ENCODE assay signal across 8 mouse cellular contexts in the genomic region with DNA sequence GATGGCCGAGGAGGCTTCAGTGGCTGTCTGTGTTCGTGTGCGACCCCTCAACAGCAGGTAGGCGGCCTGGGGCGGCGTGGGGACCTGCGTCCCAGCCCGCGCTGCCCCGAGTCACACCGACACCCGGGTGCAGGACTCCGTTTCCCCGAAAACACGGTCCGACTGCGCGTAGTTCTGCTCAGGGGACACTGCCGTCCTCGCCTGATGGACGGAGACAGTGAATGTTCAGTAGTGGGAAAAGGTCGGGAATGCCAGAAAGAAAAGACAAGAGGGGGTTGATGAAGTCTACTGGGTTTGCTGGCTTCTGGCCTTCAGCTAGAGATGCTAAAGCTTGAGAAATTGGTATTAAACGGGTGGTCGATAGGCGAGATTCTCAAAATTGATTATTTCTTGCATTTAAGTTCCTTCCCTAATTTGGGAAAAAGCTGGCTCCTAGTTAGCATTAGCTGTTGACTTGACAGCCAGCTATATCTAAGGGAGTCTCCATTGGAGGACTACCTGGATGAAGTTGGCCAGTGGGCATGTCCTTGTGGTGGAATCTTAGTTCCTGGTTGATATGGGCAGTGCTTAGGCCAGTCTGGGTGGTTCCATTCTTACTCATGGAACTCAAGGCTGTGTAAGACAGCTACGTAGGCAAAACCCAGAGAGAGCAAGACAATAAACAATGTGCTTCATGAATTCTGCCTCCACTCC. TPM values are rescaled to one million over a fixed set of nuclear protein-coding genes. Genes with fewer than 3 reads are reported as not detected.
A peak's percentile ranks its signal among the peaks of the same experiment; 100 is the strongest.
DNase-seq lines count a peak whose midpoint lies in the region; ATAC-seq and TF ChIP-seq lines count a peak whose summit lies in the region.

No protein-coding gene starts in this region.

- H3K4me2 ChIP-seq in heart, embryonic 16.5 days (ENCODE audit: low read depth, low read length) = peak overlapping the region; percentile 82
- H3K4me2 ChIP-seq in forebrain, embryonic 12.5 days = peak overlapping the region; percentile 68
- H3K4me2 ChIP-seq in liver, embryonic 14.5 days (ENCODE audit: low read depth) = peak overlapping the region; percentile 89

- H3K27me3 ChIP-seq in heart, embryonic 16.5 days (ENCODE audit: control insufficient read depth, insufficient read depth, low read length) = no peaks in the 10 kb centered on the region
- peaks cover 6% of the 10 kb centered on the region; the same call in 1 of the 2 replicates for H3K27me3 ChIP-seq in G1E (ENCODE audit: insufficient read depth, low read length)
- H3K27me3 ChIP-seq in forebrain, embryonic 12.5 days = no peaks in the 10 kb centered on the region
- H3K27me3 ChIP-seq in liver, embryonic 14.5 days (ENCODE audit: control insufficient read depth, insufficient read depth, low read length) = no peaks in the 10 kb centered on the region

- H3K9ac ChIP-seq in heart, embryonic 16.5 days (ENCODE audit: low read length) = peak overlapping the region; percentile 83
- peak overlapping the region; percentile 77 for H3K9ac ChIP-seq in forebrain, embryonic 12.5 days
- peak overlapping the region; percentile 90 for H3K9ac ChIP-seq in liver, embryonic 14.5 days (replicated peaks)

- peak overlapping the region; percentile 41 for H3K27ac ChIP-seq in heart, embryonic 16.5 days (ENCODE audit: low read length)
- H3K27ac ChIP-seq in forebrain, embryonic 12.5 days = no peak overlapping the region
- peak overlapping the region; percentile 47 for H3K27ac ChIP-seq in liver, embryonic 14.5 days

- no peak for TF ChIP-seq CTCF in G1E (IDR thresholded peaks at IDR 0.05; ENCODE audit: low read depth, low read length)
- TF ChIP-seq CTCF in liver, embryonic 14.5 days (IDR thresholded peaks at IDR 0.05; ENCODE audit: low read depth) = no peak

- H3K4me3 ChIP-seq in heart, embryonic 16.5 days (ENCODE audit: low read length) = peak overlapping the region; percentile 96
- H3K4me3 ChIP-seq in G1E (ENCODE audit: low read depth, low read length) = peak overlapping the region; percentile 88
- peak overlapping the region; percentile 91 for H3K4me3 ChIP-seq in forebrain, embryonic 12.5 days (replicated peaks)
- peak overlapping the region; percentile 79 to 96 for H3K4me3 ChIP-seq in liver, embryonic 14.5 days (ENCODE audit: insufficient read depth in 1 of 2, low read depth in 2 of 2, low read length in 2 of 2)

- TF ChIP-seq EP300 in liver, embryonic 14.5 days (IDR thresholded peaks at IDR 0.05; ENCODE audit: low read depth) = no peak

- under 1% methylated on average over 26 of the region's 26 CpGs for WGBS in heart, embryonic 16.5 days
- WGBS in forebrain, embryonic 12.5 days = under 1% methylated on average over 26 of the region's 26 CpGs
- WGBS in liver, embryonic 14.5 days (ENCODE audit: insufficient replicate concordance) = under 1% methylated on average over 26 of the region's 26 CpGs

- peaks cover 14% of the 10 kb centered on the region for H3K4me1 ChIP-seq in heart, embryonic 16.5 days (ENCODE audit: control insufficient read depth, insufficient read depth, low read length)
- peaks cover 16% of the 10 kb centered on the region for H3K4me1 ChIP-seq in G1E (ENCODE audit: insufficient read depth, low read depth, low read length)
- peaks cover 21% of the 10 kb centered on the region for H3K4me1 ChIP-seq in forebrain, embryonic 12.5 days
- peaks cover 5 to 11% of the 10 kb centered on the region in 2 experiments for H3K4me1 ChIP-seq in liver, embryonic 14.5 days (replicated peaks; ENCODE audit: control insufficient read depth in 2 of 2, insufficient read depth in 2 of 2, low read length in 1 of 2)

- peaks cover 17% of the 10 kb centered on the region for H3K36me3 ChIP-seq in heart, embryonic 16.5 days (ENCODE audit: control insufficient read depth, insufficient read depth)
- H3K36me3 ChIP-seq in G1E (replicated peaks) = peaks cover 32% of the 10 kb centered on the region
- peaks cover 17% of the 10 kb centered on the region for H3K36me3 ChIP-seq in forebrain, embryonic 12.5 days (replicated peaks)
- peaks cover 28% of the 10 kb centered on the region for H3K36me3 ChIP-seq in liver, embryonic 14.5 days (replicated peaks; ENCODE audit: control insufficient read depth, insufficient read depth, low read depth)

- intact Hi-C loops in heart, postnatal 25 days (cut with DNase I) = no loop called here
- intact Hi-C loops in left cerebral cortex, postnatal 10 days (cut with DNase I) = no loop called here

- DNase-seq in heart, postnatal 25 days (ENCODE audit: low spot score) = no peak
- DNase-seq in G1E (ENCODE audit: low spot score) = peak; percentile 11
- DNase-seq in liver, embryonic 14.5 days (ENCODE audit: low read depth in 3 of 3, low spot score in 3 of 3) = peak in 1 of 3 experiments; percentile 31
- DNase-seq in adrenal gland, adult 2 months = no peak
- DNase-seq in left cerebral cortex, postnatal 10 days (ENCODE audit: extremely low spot score in 1 of 2, low spot score in 2 of 2) = no peak
- DNase-seq in gastrocnemius, postnatal 10 days = no peak

- no peaks in the 10 kb centered on the region for H3K9me3 ChIP-seq in heart, embryonic 16.5 days (replicated peaks; ENCODE audit: control insufficient read depth, low read length)
- H3K9me3 ChIP-seq in G1E (replicated peaks) = no peaks in the 10 kb centered on the region
- H3K9me3 ChIP-seq in forebrain, embryonic 12.5 days = no peaks in the 10 kb centered on the region
- H3K9me3 ChIP-seq in liver, embryonic 14.5 days (ENCODE audit: control insufficient read depth, low read length) = no peaks in the 10 kb centered on the region

- ATAC-seq in heart, embryonic 16.5 days (replicated peaks; ENCODE audit: extremely low read depth, insufficient read depth, low FRiP score) = no peak
- ATAC-seq in G1E (ENCODE audit: extremely low read depth, insufficient number of reproducible peaks, low FRiP score, poor library complexity, severe bottlenecking) = peak; percentile 51
- no peak for ATAC-seq in forebrain, embryonic 12.5 days (ENCODE audit: low FRiP score)
- ATAC-seq in liver, embryonic 14.5 days (ENCODE audit: insufficient read depth) = peak; percentile 72

RNA-seq across cellular contexts. Expression of a gene that starts 0.5 kb away (rescaled TPM):
- polyA plus RNA-seq in heart, embryonic 16.5 days (2015; fragmentation: Nextera tagmentation; extraction: Ambion mirVana) = 16.0 and 16.5 TPM in 2 replicates
- total RNA-seq in heart, postnatal 25 days (2021) = 1 to 10 TPM; 1.1 TPM
- total RNA-seq in G1E (2014; fragmentation: Nextera tagmentation) = 171 and 183 TPM in 2 replicates
- total RNA-seq in G1E (2017) = 57.6 and 58.3 TPM in 2 replicates
- 3.0 and 3.6 TPM in 2 replicates for polyA plus RNA-seq in G1E (2012)
- polyA plus RNA-seq in forebrain, embryonic 12.5 days (2016; fragmentation: Nextera tagmentation; extraction: Ambion mirVana) = 43.0 and 45.3 TPM in 2 replicates
- polyA plus RNA-seq in liver, embryonic 14.5 days (2012; rRNA removed) = 9.2 and 24.2 TPM in 2 replicates
- polyA plus RNA-seq in liver, embryonic 14.5 days (2014; fragmentation: Nextera tagmentation; extraction: Ambion mirVana) = 22.0 and 22.9 TPM in 2 replicates
- total RNA-seq in adrenal gland, adult 2 months (2021) = 1 to 10 TPM; 1.4 to 2.1 TPM
- polyA plus RNA-seq in adrenal gland, adult 2 months (2012; rRNA removed) = 0.16 and 0.42 TPM in 2 replicates
- total RNA-seq in left cerebral cortex, postnatal 10 days (2021) = 1 to 10 TPM; 2.6 to 2.9 TPM
- total RNA-seq in gastrocnemius, postnatal 10 days (2021) = 1 to 10 TPM; 3.6 to 5.0 TPM

Comparison
In these comparisons a context has a peak if more than half of its experiments do, and no peak if none do; other contexts are left out.
1. ATAC-seq: peak in G1E (single experiment) and liver, embryonic 14.5 days (single experiment); none in heart, embryonic 16.5 days (single experiment) and forebrain, embryonic 12.5 days (single experiment).
2. RNA of a gene that starts 0.5 kb away (total RNA-seq): 57.6 to 183 TPM in G1E; 3.6 to 5.0 TPM in gastrocnemius, postnatal 10 days, 2.6 to 2.9 TPM in left cerebral cortex, postnatal 10 days, 1.4 to 2.1 TPM in adrenal gland, adult 2 months and 1.1 TPM in heart, postnatal 25 days; every median in the first group is over 4 times any median in the second.
3. Peak in every context shown above with its lines, with median percentiles within 50 percentile points of each other: H3K4me2 ChIP-seq, H3K4me3 ChIP-seq and H3K9ac ChIP-seq.